Mouse (Mus musculus): ENCODE data around the gene Cachd1. TPM values are rescaled to one million over a fixed set of nuclear protein-coding genes. Genes with fewer than 3 reads are reported as not detected.

Cachd1 gene
- total and polyA plus RNA-seq, 3 experiments = 6.1 to 55.2 (median 28.8) TPM

DNA sequence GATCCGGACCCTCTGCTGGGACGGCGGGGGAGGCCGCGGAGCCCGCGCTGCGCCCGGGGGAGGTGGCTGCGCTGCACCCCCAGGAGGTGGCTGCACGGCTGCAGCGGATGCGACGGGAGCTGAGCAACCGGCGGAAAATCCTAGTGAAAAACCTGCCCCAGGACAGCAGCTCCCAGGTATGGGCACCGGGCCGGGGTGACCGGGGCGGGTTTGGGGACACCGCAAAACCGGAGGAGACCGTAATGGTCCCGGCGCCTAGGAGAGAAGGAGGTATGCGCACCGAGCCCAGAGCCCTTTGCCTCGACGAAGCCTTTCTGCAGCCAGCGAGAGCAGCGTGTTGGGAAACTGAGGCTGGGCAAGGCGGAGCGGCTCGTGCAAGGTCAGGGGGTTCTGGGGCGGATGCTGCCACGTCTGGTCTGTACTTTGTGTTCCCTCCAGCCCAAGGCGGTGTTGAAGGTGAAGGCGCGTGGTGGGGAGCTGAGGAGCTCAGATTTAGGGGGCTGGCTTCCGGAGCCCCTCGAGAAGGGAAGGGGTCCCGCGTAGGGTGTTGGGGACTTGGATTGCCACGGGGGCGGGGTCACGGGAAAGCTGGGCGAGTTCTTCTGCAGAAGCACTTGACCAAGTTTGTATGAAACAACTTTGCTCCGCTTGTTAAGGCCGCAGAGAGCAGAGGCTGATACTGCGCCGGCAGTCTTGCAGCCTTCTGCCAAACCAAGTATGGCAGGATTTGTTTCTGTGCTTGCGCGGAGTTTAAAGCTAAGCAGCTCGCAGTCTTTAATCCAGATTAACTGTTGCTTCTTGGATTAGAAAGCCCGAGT lies 292.9 kb downstream of the Cachd1 start:
- DNase-seq (ENCODE audit: low spot score) (no peak), ATAC-seq (ENCODE audit: extremely low read depth, insufficient number of reproducible peaks, low FRiP score, poor library complexity, severe bottlenecking) (no peak)
- H3K9me3 ChIP-seq (replicated peaks) = peaks cover 5% of the 10 kb centered on the region
- no peak overlapping the region for H3K4me3 ChIP-seq (ENCODE audit: low read depth, low read length)
- H3K27me3 ChIP-seq (ENCODE audit: insufficient read depth, low read length) = peaks cover 3% of the 10 kb centered on the region; the same call in 1 of the 2 replicates
- TF ChIP-seq CTCF (IDR thresholded peaks at IDR 0.05; ENCODE audit: low read depth, low read length) (no peak), GATA1 (IDR thresholded peaks at IDR 0.05; ENCODE audit: borderline replicate concordance, low read length) (no peak), POLR2AphosphoS5 (IDR thresholded peaks at IDR 0.05; ENCODE audit: insufficient replicate concordance, low read depth, low read length) (no peak), GATA2 (IDR thresholded peaks at IDR 0.05; ENCODE audit: borderline replicate concordance, low read depth, low read length) (no peak), TAL1 (conservative IDR thresholded peaks at IDR 0.05; ENCODE audit: low read depth, low read length) (no peak)
- no peaks in the 10 kb centered on the region for H3K36me3 ChIP-seq (replicated peaks)
- no peaks in the 10 kb centered on the region for H3K4me1 ChIP-seq (ENCODE audit: insufficient read depth, low read depth, low read length)

DNA sequence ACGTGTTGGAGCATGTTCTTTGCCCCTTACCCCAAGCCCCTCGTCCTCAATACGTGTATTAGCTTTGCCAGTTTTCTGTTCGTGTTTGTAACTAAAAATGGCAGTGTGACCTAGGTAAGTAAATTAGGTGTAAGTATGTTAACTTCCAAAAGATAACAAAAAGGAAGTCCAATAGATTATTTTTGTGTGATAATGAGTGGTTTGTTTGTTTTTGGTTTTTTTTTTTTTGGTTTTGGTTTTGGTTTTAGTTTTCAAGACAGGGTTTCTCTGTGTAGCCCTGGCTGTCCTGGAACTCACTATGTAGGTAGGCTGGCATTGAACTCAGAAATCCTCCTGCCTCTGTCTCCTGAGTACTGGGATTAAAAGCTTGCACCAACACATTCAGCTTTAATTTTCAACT lies 295.1 kb downstream of the Cachd1 start:
- Histone ChIP-seq H3K36me3 (replicated peaks) (no peaks in the 10 kb centered on the region), H3K4me3 (ENCODE audit: low read depth, low read length) (no peak overlapping the region), H3K4me1 (ENCODE audit: insufficient read depth, low read depth, low read length) (no peaks in the 10 kb centered on the region), H3K27me3 (ENCODE audit: insufficient read depth, low read length) (peaks cover 3% of the 10 kb centered on the region; the same call in 1 of the 2 replicates), H3K9me3 (replicated peaks) (peaks cover 5% of the 10 kb centered on the region)
- DNase-seq (ENCODE audit: low spot score) = no peak
- no peak for TF ChIP-seq GATA1 (IDR thresholded peaks at IDR 0.05; ENCODE audit: borderline replicate concordance, low read length)
- no peak for TF ChIP-seq TAL1 (conservative IDR thresholded peaks at IDR 0.05; ENCODE audit: low read depth, low read length)
- no peak for TF ChIP-seq GATA2 (IDR thresholded peaks at IDR 0.05; ENCODE audit: borderline replicate concordance, low read depth, low read length)
- TF ChIP-seq POLR2AphosphoS5 (IDR thresholded peaks at IDR 0.05; ENCODE audit: insufficient replicate concordance, low read depth, low read length) = no peak
- no peak for ATAC-seq (ENCODE audit: extremely low read depth, insufficient number of reproducible peaks, low FRiP score, poor library complexity, severe bottlenecking)

DNA sequence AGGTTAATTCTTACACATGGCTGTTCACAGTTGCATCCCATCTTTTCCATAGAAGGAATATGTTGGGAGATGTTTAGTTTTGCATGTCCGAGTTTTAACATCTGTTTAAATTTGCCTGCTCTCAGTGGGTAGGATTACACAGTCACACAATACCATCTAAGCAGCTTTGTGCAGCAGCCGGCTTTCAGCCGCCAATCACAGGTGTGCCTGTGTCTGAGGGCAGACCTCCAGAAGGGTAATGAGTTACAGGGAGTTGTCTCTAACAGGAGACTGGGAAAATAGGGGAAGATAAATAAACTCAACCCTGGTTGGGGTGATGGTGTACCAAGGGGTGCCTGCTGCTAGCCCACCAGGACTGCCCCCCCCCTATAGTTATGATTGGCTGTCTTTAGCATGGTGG lies 299.9 kb downstream of the Cachd1 start:
- Histone ChIP-seq H3K4me3 (ENCODE audit: low read depth, low read length) (no peak overlapping the region), H3K27me3 (ENCODE audit: insufficient read depth, low read length) (no peaks in the 10 kb centered on the region), H3K4me1 (ENCODE audit: insufficient read depth, low read depth, low read length) (no peaks in the 10 kb centered on the region), H3K36me3 (replicated peaks) (no peaks in the 10 kb centered on the region), H3K9me3 (replicated peaks) (no peaks in the 10 kb centered on the region)
- no peak for DNase-seq (ENCODE audit: low spot score)
- TF ChIP-seq CTCF (IDR thresholded peaks at IDR 0.05; ENCODE audit: low read depth, low read length) (no peak), POLR2AphosphoS5 (IDR thresholded peaks at IDR 0.05; ENCODE audit: insufficient replicate concordance, low read depth, low read length) (no peak), GATA2 (IDR thresholded peaks at IDR 0.05; ENCODE audit: borderline replicate concordance, low read depth, low read length) (no peak), TAL1 (conservative IDR thresholded peaks at IDR 0.05; ENCODE audit: low read depth, low read length) (no peak), GATA1 (IDR thresholded peaks at IDR 0.05; ENCODE audit: borderline replicate concordance, low read length) (no peak)
- no peak for ATAC-seq (ENCODE audit: extremely low read depth, insufficient number of reproducible peaks, low FRiP score, poor library complexity, severe bottlenecking)

Other genes with a start within 250 kb of the Cachd1 start
- gene Gm10577, start 244.0 kb downstream of the Cachd1 start, total RNA-seq (2014; fragmentation: Nextera tagmentation) = not detected in 2 replicates
- not detected in 2 replicates for gene Gm10577, start 244.0 kb downstream of the Cachd1 start, total RNA-seq (2017)
- not detected in 2 replicates for gene Gm10577, start 244.0 kb downstream of the Cachd1 start, polyA plus RNA-seq (2012)

Measured in G1E (cell line).